Mouse (Mus musculus) intestine, embryonic 14.5 days (tissue): ENCODE measurements around the gene Ccdc78. TPM values are rescaled to one million over a fixed set of nuclear protein-coding genes. Genes with fewer than 3 reads are reported as not detected.
"Not testable (repeated sequence)": the region's sequence is repeated elsewhere in the genome, so short reads cannot be mapped to it uniquely, and the experiment has no call there.

ENCODE experiments used
- ATAC-seq: fragments of 200-750 bp; cut with Nextera tagmentation; replicated peaks from 2 replicates; pipeline ENCODE4 v1.8.0; 2017; ENCODE audit warnings: low read depth, moderate number of reproducible peaks, moderate TSS enrichment, moderate library complexity; ENCODE audit not compliant: low FRiP score, low TSS enrichment
- DNase-seq: peaks from one replicate; pipeline ENCODE4 v3.0.0-alpha.2; 2018; ENCODE audit warnings: low spot score
- H3K27ac ChIP-seq: fragments of 300-500 bp; sonication (generic); 2 replicates; pipeline ENCODE4 v1.5.1; 2014; ENCODE audit warnings: low read depth, mild to moderate bottlenecking, control low read depth
- H3K27me3 ChIP-seq: fragments of 300-500 bp; sonication (generic); replicated peaks from 2 replicates; pipeline ENCODE4 v1.6.1; 2014; ENCODE audit warnings: low read length, control low read depth; ENCODE audit not compliant: control insufficient read depth, insufficient read depth
- H3K36me3 ChIP-seq: fragments of 300-500 bp; sonication (generic); 2 replicates; pipeline ENCODE4 v1.6.1; 2014; ENCODE audit warnings: low read length, control low read depth; ENCODE audit not compliant: control insufficient read depth, insufficient read depth
- H3K4me1 ChIP-seq: fragments of 300-500 bp; sonication (generic); replicated peaks from 2 replicates; pipeline ENCODE4 v1.6.1; 2014; ENCODE audit warnings: low read length, control low read depth, mixed read lengths; ENCODE audit not compliant: control insufficient read depth, insufficient read depth
- H3K4me2 ChIP-seq: fragments of 300-500 bp; sonication (generic); 2 replicates; pipeline ENCODE4 v1.6.1; 2014; ENCODE audit warnings: low read length
- H3K4me3 ChIP-seq: fragments of 300-500 bp; sonication (generic); 2 replicates; pipeline ENCODE4 v1.5.1; 2014; ENCODE audit warnings: low read depth, low read length, control low read depth, mixed read lengths
- H3K9ac ChIP-seq: fragments of 300-500 bp; sonication (generic); 2 replicates; pipeline ENCODE4 v1.6.1; 2014; ENCODE audit warnings: mild to moderate bottlenecking, low read length
- H3K9me3 ChIP-seq: fragments of 300-500 bp; sonication (generic); 2 replicates; pipeline ENCODE4 v1.6.1; 2016; ENCODE audit warnings: low read length, control low read depth; ENCODE audit not compliant: control insufficient read depth
- WGBS: fragments of 180-500 bp; shearing (Covaris S2); extraction: QIAGEN DNeasy Blood & Tissue Kit; methylation state at CpG from one replicate; pipeline ENCODE4 v1.1.7; 2014; 5-methylcytosine and 5-hydroxymethylcytosine counted together
- polyA plus RNA-seq: library from polyadenylated mRNA; unstranded; fragments of >200 nt; fragmentation: Nextera tagmentation; extraction: Ambion mirVana; gene quantifications from 2 replicates; pipeline ENCODE4 v1.2.1, GENCODE M21; 2014

The Ccdc78 gene
- polyA plus RNA-seq: 0.28 TPM in 2 replicates

DNA sequence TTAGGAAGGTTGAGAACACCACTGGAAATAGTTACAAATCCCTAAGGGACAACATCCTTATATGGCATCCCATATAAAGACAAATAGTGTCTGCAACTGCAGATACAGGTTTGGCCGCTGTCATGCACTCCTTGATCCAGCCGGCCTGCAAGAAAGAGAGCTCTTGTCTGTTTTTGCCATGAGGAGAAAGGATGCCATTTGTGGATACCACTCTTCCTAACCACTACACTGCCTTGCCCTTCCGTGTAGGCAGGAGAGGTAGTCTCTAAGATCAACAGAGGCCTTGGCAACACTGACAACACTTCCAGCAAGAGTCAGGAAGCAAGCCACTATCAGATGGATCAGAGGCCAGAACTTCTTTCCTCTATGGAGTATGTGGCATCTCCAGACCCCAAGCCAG lies at the start of gene Ccdc78:
Ccdc78 (plus strand) TSS at position 301 of the 400 bp plus-strand sequence.
- H3K27me3 ChIP-seq: no peaks in the 10 kb centered on the region
- H3K36me3 ChIP-seq: peaks cover 50% of the 10 kb centered on the region
- H3K27ac ChIP-seq: peak within 1 kb of the TSS; percentile 79; the same call in 1 of the 2 replicates
- WGBS: 80% methylated on average over 3 of the region's 3 CpGs
- H3K4me1 ChIP-seq: peaks cover 18% of the 10 kb centered on the region
- H3K9ac ChIP-seq: peak within 1 kb of the TSS; percentile 65
- H3K4me2 ChIP-seq: peak within 1 kb of the TSS; percentile 94
- ATAC-seq (no peak), DNase-seq (no peak)
- H3K4me3 ChIP-seq: peak within 1 kb of the TSS; percentile 94
- H3K9me3 ChIP-seq: no peaks in the 10 kb centered on the region

DNA sequence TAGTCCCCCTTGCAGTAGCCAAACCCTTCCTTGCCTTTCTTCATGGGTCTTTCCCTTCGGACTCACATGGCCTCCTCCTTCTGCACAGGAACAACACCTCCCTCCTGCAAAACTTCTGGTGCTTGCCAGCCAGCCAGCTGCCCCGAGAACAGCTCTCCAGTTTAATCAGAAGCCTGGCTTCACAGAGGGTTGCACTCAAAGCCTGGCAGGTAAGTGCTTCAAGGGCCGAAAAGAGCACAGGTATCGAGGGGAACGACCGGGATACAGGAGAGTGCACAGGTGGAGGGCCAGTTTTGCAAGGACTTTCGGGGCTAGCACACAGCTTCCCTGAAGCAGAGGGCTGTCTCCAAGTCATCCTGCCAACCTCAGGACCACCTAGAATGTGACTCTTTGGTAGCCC lies 47.5 kb upstream of the Ccdc78 start:
- H3K9ac ChIP-seq: no peak overlapping the region
- no peaks in the 10 kb centered on the region for H3K4me1 ChIP-seq
- ATAC-seq: no peak
- DNase-seq: no peak
- no peaks in the 10 kb centered on the region for H3K27me3 ChIP-seq
- H3K27ac ChIP-seq: no peak overlapping the region
- no peak overlapping the region for H3K4me2 ChIP-seq
- H3K36me3 ChIP-seq: no peaks in the 10 kb centered on the region
- 82% methylated on average over 7 of the region's 7 CpGs for WGBS
- no peaks in the 10 kb centered on the region for H3K9me3 ChIP-seq
- no peak overlapping the region for H3K4me3 ChIP-seq

DNA sequence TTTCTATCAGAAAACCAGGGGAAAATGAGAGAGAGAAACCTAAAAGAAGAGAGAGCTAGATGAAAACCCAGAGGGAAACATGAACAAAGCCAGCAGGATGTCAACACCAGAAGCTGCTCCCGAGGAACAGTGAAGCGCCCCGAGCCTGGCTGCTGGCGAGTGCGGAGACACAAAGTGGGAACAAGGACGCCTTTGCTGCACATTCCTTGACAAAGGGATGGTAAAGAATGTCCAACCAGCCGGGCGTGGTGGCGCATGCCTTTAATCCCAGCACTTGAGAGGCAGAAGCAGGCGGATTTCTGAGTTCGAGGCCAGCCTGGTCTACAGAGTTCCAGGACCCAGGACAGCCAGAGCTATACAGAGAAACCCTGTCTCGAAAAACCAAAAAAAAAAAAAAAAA lies 44.9 kb upstream of the Ccdc78 start:
- H3K27ac ChIP-seq, H3K4me3 ChIP-seq, H3K4me2 ChIP-seq, ATAC-seq, H3K36me3 ChIP-seq, H3K9ac ChIP-seq, H3K9me3 ChIP-seq, H3K4me1 ChIP-seq, DNase-seq, H3K27me3 ChIP-seq: not testable (repeated sequence)
- 78% methylated on average over 12 of the region's 12 CpGs for WGBS

DNA sequence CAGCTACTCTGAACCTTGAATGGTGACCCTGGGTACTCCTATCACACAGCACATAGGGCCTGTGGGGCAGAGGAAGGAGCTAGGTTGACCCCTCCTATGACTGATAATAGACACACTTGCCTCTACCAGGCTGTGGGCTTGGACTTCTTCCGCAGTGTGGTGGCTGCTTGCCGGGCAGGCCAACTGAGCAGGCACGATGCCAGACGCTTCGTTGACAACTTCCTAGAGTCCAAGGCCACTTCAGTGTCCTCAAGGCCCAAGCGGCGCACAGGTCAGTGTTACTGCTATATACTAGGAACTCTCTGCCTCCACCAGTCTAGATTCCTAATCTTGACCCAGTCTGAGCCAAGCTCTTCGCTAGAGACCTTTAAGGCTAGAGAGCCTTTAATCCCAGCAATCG lies 42.5 kb upstream of the Ccdc78 start:
- H3K27ac ChIP-seq: no peak overlapping the region
- H3K27me3 ChIP-seq: no peaks in the 10 kb centered on the region
- no peaks in the 10 kb centered on the region for H3K36me3 ChIP-seq
- ATAC-seq (no peak), DNase-seq (no peak)
- H3K4me1 ChIP-seq: no peaks in the 10 kb centered on the region
- 88% methylated on average over 9 of the region's 9 CpGs for WGBS
- no peak overlapping the region for H3K4me3 ChIP-seq
- no peak overlapping the region for H3K4me2 ChIP-seq
- H3K9ac ChIP-seq: no peak overlapping the region
- no peaks in the 10 kb centered on the region for H3K9me3 ChIP-seq

DNA sequence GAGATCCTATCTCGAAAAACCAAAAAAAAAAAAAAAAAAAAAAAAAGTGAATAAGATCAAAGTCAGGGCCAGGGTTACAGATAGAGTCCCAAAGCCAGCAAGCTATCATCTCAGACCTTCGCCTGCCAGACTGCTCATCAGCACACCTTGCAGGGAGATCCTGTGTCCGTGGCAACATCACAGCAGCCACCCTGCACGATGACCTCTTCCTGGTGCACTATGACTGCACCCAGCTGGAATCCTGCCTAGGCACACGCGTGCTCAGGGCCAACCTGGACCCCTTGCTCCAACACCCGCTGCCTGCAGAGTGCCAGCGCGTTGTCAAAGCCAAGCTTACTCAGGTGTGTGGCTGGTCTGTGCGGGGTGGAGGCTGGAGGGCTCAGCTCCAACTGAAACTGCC lies 42.1 kb upstream of the Ccdc78 start:
- H3K4me1 ChIP-seq: no peaks in the 10 kb centered on the region
- DNase-seq (no peak), ATAC-seq (no peak)
- 74% methylated on average over 10 of the region's 10 CpGs for WGBS
- no peaks in the 10 kb centered on the region for H3K9me3 ChIP-seq
- no peaks in the 10 kb centered on the region for H3K27me3 ChIP-seq
- no peaks in the 10 kb centered on the region for H3K36me3 ChIP-seq
- H3K4me3 ChIP-seq: no peak overlapping the region
- H3K4me2 ChIP-seq: no peak overlapping the region
- H3K9ac ChIP-seq: no peak overlapping the region
- no peak overlapping the region for H3K27ac ChIP-seq

DNA sequence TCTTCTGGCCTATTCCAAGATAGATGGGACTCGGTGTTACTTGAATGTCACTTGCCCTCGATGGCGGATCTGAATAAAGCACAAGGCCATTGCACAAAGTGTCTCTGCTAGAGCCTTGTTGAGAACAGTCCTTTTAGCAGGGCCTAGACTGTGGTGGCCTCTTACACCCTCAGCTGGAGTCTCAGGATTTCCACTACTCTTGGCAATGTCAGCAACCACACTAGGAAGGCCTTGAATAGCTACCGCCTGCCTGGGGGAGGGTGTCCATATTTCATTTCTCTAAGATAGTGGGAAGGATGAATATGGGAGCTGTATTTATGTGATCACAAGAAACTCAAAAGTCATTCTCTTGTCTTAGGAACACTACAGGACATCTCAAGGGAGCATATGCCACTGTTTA lies 38.1 kb upstream of the Ccdc78 start:
- no peak overlapping the region for H3K4me2 ChIP-seq
- 95% methylated on average over 4 of the region's 4 CpGs for WGBS

DNA sequence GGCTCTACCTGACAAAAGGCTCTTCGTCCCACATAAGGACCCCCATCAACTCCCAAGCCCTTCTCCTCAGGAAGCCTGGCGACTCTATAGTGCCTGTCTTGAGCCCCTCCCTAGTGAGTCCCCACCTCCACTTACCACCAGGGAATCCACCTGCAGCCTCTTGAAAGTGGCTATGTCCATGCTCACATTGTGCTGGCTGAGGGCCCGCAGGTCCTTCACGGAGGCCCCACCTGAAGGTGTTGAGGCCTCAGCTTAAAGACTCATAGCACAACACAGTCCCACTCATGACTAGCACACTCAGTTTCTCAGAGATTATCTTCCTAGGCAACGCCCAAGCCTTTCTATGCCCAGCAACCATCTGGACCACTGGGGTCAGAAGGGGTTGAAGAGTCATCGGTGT lies 37.1 kb upstream of the Ccdc78 start:
- no peak for DNase-seq
- no peaks in the 10 kb centered on the region for H3K27me3 ChIP-seq
- no peak overlapping the region for H3K27ac ChIP-seq
- H3K4me1 ChIP-seq: peaks cover 6% of the 10 kb centered on the region; the same call in 1 of the 2 replicates
- no peaks in the 10 kb centered on the region for H3K36me3 ChIP-seq
- whole genome bisulfite sequencing: 89% methylated on average over 6 of the region's 6 CpGs
- ATAC-seq: no peak
- H3K4me2 ChIP-seq: no peak overlapping the region
- H3K4me3 ChIP-seq: no peak overlapping the region
- H3K9ac ChIP-seq: no peak overlapping the region
- H3K9me3 ChIP-seq: no peaks in the 10 kb centered on the region

More for the DNA sequence above, 38.1 kb upstream of the Ccdc78 start:
- Histone ChIP-seq H3K4me3 (no peak overlapping the region), H3K36me3 (no peaks in the 10 kb centered on the region), H3K27ac (no peak overlapping the region), H3K9ac (no peak overlapping the region), H3K9me3 (no peaks in the 10 kb centered on the region), H3K27me3 (no peaks in the 10 kb centered on the region), H3K4me1 (peaks cover 6% of the 10 kb centered on the region; the same call in 1 of the 2 replicates)
- no peak for DNase-seq
- ATAC-seq: no peak

DNA sequence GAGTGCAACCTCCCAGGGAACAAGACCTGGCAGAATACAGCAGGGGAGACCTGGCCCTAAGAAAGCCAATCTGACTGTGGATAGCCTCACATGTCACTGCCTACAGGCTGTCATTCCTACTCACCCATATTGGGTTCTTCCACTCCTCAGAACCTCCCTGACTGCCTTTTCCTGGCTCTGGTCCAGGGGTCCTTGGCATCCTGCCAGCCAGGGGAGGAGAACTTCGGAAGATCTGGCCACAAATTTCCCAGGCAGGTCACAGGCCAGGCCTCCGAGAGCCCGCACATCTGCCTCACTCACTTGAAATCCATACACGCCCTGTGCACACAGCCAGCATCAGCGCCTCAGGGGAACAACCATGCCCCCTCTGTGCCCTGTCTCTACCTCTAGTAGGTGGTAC lies 34.9 kb upstream of the Ccdc78 start:
- DNase-seq: peak; percentile 64
- Histone ChIP-seq H3K27ac (no peak overlapping the region), H3K9me3 (no peaks in the 10 kb centered on the region), H3K27me3 (no peaks in the 10 kb centered on the region), H3K36me3 (no peaks in the 10 kb centered on the region), H3K4me1 (peaks cover 11% of the 10 kb centered on the region), H3K4me2 (no peak overlapping the region), H3K9ac (no peak overlapping the region), H3K4me3 (no peak overlapping the region)
- 34% methylated on average over 5 of the region's 5 CpGs for WGBS
- no peak for ATAC-seq

DNA sequence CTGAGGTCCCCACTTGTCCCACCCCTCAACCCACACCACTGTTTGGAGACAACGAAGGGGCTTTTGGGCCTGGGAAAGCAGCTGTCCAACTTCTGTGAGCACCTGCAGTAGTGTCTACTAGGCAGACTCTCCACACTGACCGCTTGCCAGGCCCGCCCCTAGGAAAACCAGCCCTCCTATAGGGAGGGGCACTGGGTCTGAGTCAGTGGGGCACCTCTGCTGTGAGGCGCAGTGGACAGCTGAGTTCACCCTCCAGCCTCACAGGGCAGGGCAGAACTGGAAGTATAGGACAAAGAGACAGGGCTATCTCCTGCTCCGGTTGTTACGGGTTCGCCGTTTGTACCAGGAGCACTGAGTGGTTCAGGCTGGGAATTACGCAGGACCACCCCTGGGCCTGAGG lies 32.1 kb upstream of the Ccdc78 start, which contains the start of gene Msln:
Msln (minus strand) TSS at position 138 of the 400 bp plus-strand sequence.
- Histone ChIP-seq H3K9me3 (no peaks in the 10 kb centered on the region), H3K4me3 (no peak within 1 kb of the TSS), H3K4me1 (peaks cover 15% of the 10 kb centered on the region), H3K27me3 (no peaks in the 10 kb centered on the region), H3K27ac (no peak within 1 kb of the TSS), H3K36me3 (no peaks in the 10 kb centered on the region), H3K9ac (no peak within 1 kb of the TSS), H3K4me2 (no peak within 1 kb of the TSS)
- ATAC-seq: no peak
- DNase-seq: no peak
- 85% methylated on average over 9 of the region's 9 CpGs for WGBS
